Mouse (Mus musculus) gastrocnemius, postnatal 10 days (tissue): ENCODE results near the gene Lgals2. TPM values are rescaled to one million over a fixed set of nuclear protein-coding genes. Genes with fewer than 3 reads are reported as not detected.
A peak's percentile ranks its signal among the peaks of the same experiment; 100 is the strongest.
"Not testable (repeated sequence)": the region's sequence is repeated elsewhere in the genome, so short reads cannot be mapped to it uniquely, and the experiment has no call there.

ENCODE experiments used
- DNase-seq: peaks from one replicate; pipeline ENCODE4 v3.0.0; 2021; ENCODE audit warnings: mixed read lengths
- total RNA-seq, 2 experiments: library from RNA; stranded (reverse); gene quantifications; 2 replicates each; pipeline ENCODE4 v1.2.3; 2021

Gene Lgals2
- total RNA-seq, 2 experiments from 2014 or later = not detected

GRCm38 (mm10) chr15:78874989-78875388 is 19.7 kb upstream of the Lgals2 start:
- no peak for DNase-seq

- DNase-seq = no peak
Measured at GRCm38 (mm10) chr15:78873803-78874435, 18.6 kb upstream of the Lgals2 start.

- DNase-seq = no peak
Measured at GRCm38 (mm10) chr15:78872021-78872608, 16.8 kb upstream of the Lgals2 start.

GRCm38 (mm10) chr15:78869775-78870174 is 14.4 kb upstream of the Lgals2 start:
- DNase-seq = no peak

- DNase-seq = no peak
Measured at GRCm38 (mm10) chr15:78868826-78869233, 13.5 kb upstream of the Lgals2 start.

- no peak for DNase-seq
Measured at GRCm38 (mm10) chr15:78868398-78868797, 13.1 kb upstream of the Lgals2 start.

GRCm38 (mm10) chr15:78863852-78864253 is 8.5 kb upstream of the Lgals2 start:
- no peak for DNase-seq

GRCm38 (mm10) chr15:78863154-78863553 is 7.8 kb upstream of the Lgals2 start:
- no peak for DNase-seq

- no peak for DNase-seq
Measured at GRCm38 (mm10) chr15:78862280-78862679, 7.0 kb upstream of the Lgals2 start.

GRCm38 (mm10) chr15:78859714-78860113 is 4.4 kb upstream of the Lgals2 start:
- no peak for DNase-seq

GRCm38 (mm10) chr15:78859311-78859710 is 4.0 kb upstream of the Lgals2 start:
- DNase-seq = no peak

GRCm38 (mm10) chr15:78857009-78857408 is 1.7 kb upstream of the Lgals2 start:
- DNase-seq = peak; percentile 74

GRCm38 (mm10) chr15:78851505-78852153 is 3.7 kb downstream of the Lgals2 start:
- peak; percentile 96 for DNase-seq

- DNase-seq = no peak
Measured at GRCm38 (mm10) chr15:78850944-78851343, 4.4 kb downstream of the Lgals2 start.

GRCm38 (mm10) chr15:78850059-78850824 is 5.1 kb downstream of the Lgals2 start:
- DNase-seq = no peak

- DNase-seq = no peak
Measured at GRCm38 (mm10) chr15:78849485-78849884, 5.8 kb downstream of the Lgals2 start.

GRCm38 (mm10) chr15:78848467-78848866 is 6.9 kb downstream of the Lgals2 start:
- DNase-seq = peak; percentile 91

- DNase-seq = not testable (repeated sequence)
Measured at GRCm38 (mm10) chr15:78846805-78847204, 8.5 kb downstream of the Lgals2 start.

GRCm38 (mm10) chr15:78846352-78846751 is 9.0 kb downstream of the Lgals2 start:
- no peak for DNase-seq

- no peak for DNase-seq
Measured at GRCm38 (mm10) chr15:78845867-78846266, 9.5 kb downstream of the Lgals2 start.

- DNase-seq = no peak
Measured at GRCm38 (mm10) chr15:78845321-78845720, 10.0 kb downstream of the Lgals2 start.

GRCm38 (mm10) chr15:78844791-78845190 is 10.5 kb downstream of the Lgals2 start:
- no peak for DNase-seq
